Mouse (Mus musculus): Measurements from ENCODE around the gene Sorbs2. TPM values are rescaled to one million over a fixed set of nuclear protein-coding genes. Genes with fewer than 3 reads are reported as not detected.

Sorbs2 gene
- polyA plus RNA-seq, 2 experiments, result 3.7 to 6.2 TPM

DNA sequence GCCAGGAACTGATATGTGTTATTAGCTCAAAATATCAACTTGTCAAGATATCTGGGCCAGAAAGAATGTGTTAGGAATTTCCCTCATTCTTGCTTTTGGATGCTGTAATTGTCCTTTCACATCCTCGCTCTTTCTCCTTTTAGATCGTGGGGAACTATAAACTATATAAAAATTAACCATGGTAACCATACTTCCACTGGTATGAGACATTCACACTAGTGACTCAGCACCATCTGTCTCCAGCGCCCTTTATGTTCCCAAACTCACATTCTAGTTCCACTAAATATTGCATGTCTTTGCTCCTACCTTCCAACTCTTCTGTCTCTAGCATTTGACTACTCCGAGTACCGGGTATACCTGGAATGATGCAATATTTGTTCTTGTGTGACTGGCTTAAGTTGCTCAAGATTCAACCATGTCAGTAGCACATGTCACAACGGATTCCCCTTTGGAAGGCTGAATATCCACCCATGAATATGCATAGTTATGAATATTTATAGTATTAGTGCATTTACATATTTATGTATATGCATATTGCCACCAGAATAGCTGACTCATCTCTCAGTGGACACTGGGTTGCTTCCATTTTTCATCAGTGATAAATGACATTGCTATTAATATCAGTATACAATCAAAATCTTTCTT is 51.7 kb downstream of the Sorbs2 start:
- H3K9me3 ChIP-seq (ENCODE audit: control insufficient read depth, low read length), result no peaks in the 10 kb centered on the region
- H3K36me3 ChIP-seq (replicated peaks; ENCODE audit: control insufficient read depth, insufficient read depth, low read depth), result no peaks in the 10 kb centered on the region
- ATAC-seq (ENCODE audit: insufficient read depth) (no peak), DNase-seq (ENCODE audit: low read depth in 3 of 3, low spot score in 3 of 3) (no peak)
- 61% methylated on average over 6 of the region's 6 CpGs for WGBS (ENCODE audit: insufficient replicate concordance)
- no peaks in the 10 kb centered on the region for H3K27me3 ChIP-seq (ENCODE audit: control insufficient read depth, insufficient read depth, low read length)
- no peaks in the 10 kb centered on the region for H3K4me1 ChIP-seq (replicated peaks; ENCODE audit: control insufficient read depth in 2 of 2, insufficient read depth in 2 of 2, low read length in 1 of 2)
- H3K4me2 ChIP-seq (ENCODE audit: low read depth), result no peak overlapping the region
- no peak overlapping the region for H3K27ac ChIP-seq
- no peak overlapping the region for H3K4me3 ChIP-seq (ENCODE audit: insufficient read depth in 1 of 2, low read depth in 2 of 2, low read length in 2 of 2)
- TF ChIP-seq EP300 (IDR thresholded peaks at IDR 0.05; ENCODE audit: low read depth), result no peak
- TF ChIP-seq CTCF (IDR thresholded peaks at IDR 0.05; ENCODE audit: low read depth), result no peak
- no peak overlapping the region for H3K9ac ChIP-seq (replicated peaks)

DNA sequence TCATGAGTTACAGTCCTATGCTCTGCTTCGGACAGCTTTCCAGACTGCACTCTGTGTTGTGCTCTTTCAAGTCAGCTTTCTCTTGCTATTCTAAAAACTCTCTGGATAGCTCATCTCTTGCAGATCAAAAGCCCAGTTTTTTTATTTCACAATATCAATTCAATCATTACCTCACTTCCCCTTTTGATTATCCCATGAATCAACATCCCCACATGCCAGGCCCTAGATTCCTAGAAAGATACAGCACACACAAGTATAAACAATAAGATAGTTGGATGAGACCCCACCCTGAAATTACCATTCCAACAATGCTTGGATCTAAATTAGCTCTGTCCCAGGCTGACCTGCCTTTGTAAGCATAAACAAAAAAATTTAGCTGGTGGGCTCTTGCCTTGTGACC is 57.6 kb downstream of the Sorbs2 start:
- Histone ChIP-seq H3K4me2 (ENCODE audit: low read depth) (no peak overlapping the region), H3K27me3 (ENCODE audit: control insufficient read depth, insufficient read depth, low read length) (no peaks in the 10 kb centered on the region), H3K4me3 (ENCODE audit: insufficient read depth in 1 of 2, low read depth in 2 of 2, low read length in 2 of 2) (no peak overlapping the region), H3K27ac (no peak overlapping the region), H3K4me1 (replicated peaks; ENCODE audit: control insufficient read depth in 2 of 2, insufficient read depth in 2 of 2, low read length in 1 of 2) (no peaks in the 10 kb centered on the region), H3K9ac (replicated peaks) (no peak overlapping the region), H3K36me3 (replicated peaks; ENCODE audit: control insufficient read depth, insufficient read depth, low read depth) (no peaks in the 10 kb centered on the region), H3K9me3 (ENCODE audit: control insufficient read depth, low read length) (no peaks in the 10 kb centered on the region)
- whole genome bisulfite sequencing (ENCODE audit: insufficient replicate concordance), result 62% methylated on average over 1 of the region's 1 CpGs
- TF ChIP-seq CTCF (IDR thresholded peaks at IDR 0.05; ENCODE audit: low read depth) (no peak), EP300 (IDR thresholded peaks at IDR 0.05; ENCODE audit: low read depth) (no peak)
- ATAC-seq (ENCODE audit: insufficient read depth) (no peak), DNase-seq (ENCODE audit: low read depth in 3 of 3, low spot score in 3 of 3) (no peak)

DNA sequence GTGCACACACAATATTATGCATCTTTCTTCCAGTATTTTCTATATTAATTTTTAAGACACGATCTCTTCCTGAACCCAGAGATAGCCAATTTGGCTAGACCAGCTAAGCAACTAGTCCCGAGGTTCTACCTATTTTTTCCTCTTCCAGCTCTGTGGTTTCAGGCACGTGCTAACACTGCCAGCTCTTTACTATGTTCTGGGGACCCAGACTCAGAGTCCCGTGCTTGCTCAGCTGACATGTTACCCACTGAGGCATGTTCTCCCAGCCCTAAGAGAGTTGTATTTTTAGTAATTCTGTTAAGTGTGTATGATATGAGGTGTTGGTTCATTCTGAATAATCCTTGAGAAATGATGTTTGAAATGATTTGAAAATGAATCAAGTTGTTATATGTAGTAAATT is 62.5 kb downstream of the Sorbs2 start:
- Histone ChIP-seq H3K36me3 (replicated peaks; ENCODE audit: control insufficient read depth, insufficient read depth, low read depth) (no peaks in the 10 kb centered on the region), H3K27me3 (ENCODE audit: control insufficient read depth, insufficient read depth, low read length) (no peaks in the 10 kb centered on the region), H3K4me2 (ENCODE audit: low read depth) (no peak overlapping the region), H3K27ac (no peak overlapping the region), H3K9ac (replicated peaks) (no peak overlapping the region), H3K4me3 (ENCODE audit: insufficient read depth in 1 of 2, low read depth in 2 of 2, low read length in 2 of 2) (no peak overlapping the region), H3K4me1 (replicated peaks; ENCODE audit: control insufficient read depth in 2 of 2, insufficient read depth in 2 of 2, low read length in 1 of 2) (no peaks in the 10 kb centered on the region), H3K9me3 (ENCODE audit: control insufficient read depth, low read length) (no peaks in the 10 kb centered on the region)
- DNase-seq (ENCODE audit: low read depth in 3 of 3, low spot score in 3 of 3) (no peak), ATAC-seq (ENCODE audit: insufficient read depth) (no peak)
- WGBS (ENCODE audit: insufficient replicate concordance), result 54% methylated on average over 4 of the region's 4 CpGs
- TF ChIP-seq CTCF (IDR thresholded peaks at IDR 0.05; ENCODE audit: low read depth), result no peak
- TF ChIP-seq EP300 (IDR thresholded peaks at IDR 0.05; ENCODE audit: low read depth), result no peak

DNA sequence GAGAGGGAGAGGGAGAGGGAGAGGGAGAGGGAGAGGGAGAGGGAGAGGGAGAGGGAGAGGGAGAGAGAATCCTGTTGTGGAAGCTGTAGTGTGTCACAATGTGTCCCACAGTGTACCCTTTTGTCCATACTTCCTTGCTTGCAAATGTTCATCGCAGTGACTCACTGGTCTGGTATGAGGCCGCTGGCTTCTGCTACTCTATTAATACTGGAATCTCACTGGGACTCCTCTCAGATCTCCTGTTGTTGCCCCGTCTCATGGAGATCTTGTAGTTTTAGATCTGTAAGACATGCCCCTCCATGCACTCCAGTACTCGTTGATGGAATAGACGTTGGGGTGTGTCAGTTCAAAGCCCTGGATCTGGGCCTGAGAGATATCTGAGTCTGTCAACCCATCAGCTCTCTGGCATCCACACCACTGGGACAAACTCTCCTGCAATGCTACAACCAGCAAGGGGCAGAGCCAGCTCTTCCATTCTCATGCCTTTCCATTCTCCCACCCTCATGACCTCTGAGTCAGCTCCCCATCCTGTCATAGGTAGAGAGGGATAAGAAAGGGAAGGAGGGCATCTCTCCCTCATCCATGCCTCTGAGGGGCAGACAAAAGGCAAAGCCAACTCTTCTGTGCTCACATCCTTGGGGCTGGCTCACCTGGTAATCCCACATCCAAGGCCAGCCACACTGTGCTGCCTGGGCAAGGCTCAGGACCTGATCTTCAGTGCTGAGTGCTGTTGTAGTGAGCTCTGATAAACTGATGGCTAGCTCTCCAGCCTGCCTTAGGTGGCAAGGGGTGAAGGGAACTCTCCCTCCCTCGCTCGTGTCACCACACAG is 72.3 kb downstream of the Sorbs2 start:
- DNase-seq (ENCODE audit: low read depth in 3 of 3, low spot score in 3 of 3) (no peak), ATAC-seq (ENCODE audit: insufficient read depth) (no peak)
- no peak for TF ChIP-seq CTCF (IDR thresholded peaks at IDR 0.05; ENCODE audit: low read depth)
- TF ChIP-seq EP300 (IDR thresholded peaks at IDR 0.05; ENCODE audit: low read depth), result no peak
- H3K27ac ChIP-seq, result no peak overlapping the region
- 48% methylated on average over 7 of the region's 7 CpGs for WGBS (ENCODE audit: insufficient replicate concordance)
- H3K27me3 ChIP-seq (ENCODE audit: control insufficient read depth, insufficient read depth, low read length), result no peaks in the 10 kb centered on the region
- H3K9me3 ChIP-seq (ENCODE audit: control insufficient read depth, low read length), result no peaks in the 10 kb centered on the region
- H3K4me3 ChIP-seq (ENCODE audit: insufficient read depth in 1 of 2, low read depth in 2 of 2, low read length in 2 of 2), result no peak overlapping the region
- no peaks in the 10 kb centered on the region for H3K4me1 ChIP-seq (replicated peaks; ENCODE audit: control insufficient read depth in 2 of 2, insufficient read depth in 2 of 2, low read length in 1 of 2)
- H3K36me3 ChIP-seq (replicated peaks; ENCODE audit: control insufficient read depth, insufficient read depth, low read depth), result no peaks in the 10 kb centered on the region
- no peak overlapping the region for H3K4me2 ChIP-seq (ENCODE audit: low read depth)
- H3K9ac ChIP-seq (replicated peaks), result no peak overlapping the region

DNA sequence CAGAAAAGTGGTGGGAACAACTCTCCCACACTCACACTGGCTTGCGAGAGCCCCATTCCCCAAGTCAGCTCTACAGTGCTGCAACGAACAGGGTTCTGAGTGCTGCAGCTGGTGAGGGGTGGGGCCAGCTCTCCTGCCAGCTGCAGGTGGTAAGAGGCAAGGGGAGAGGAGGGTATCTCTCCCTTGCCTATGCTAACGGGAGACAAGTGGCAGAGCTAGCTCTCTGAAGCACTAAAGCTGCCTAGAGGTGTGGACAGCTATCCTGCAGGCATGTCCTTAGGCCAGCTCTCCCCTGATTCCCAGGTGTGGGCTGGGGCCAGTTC is 72.9 kb downstream of the Sorbs2 start:
- no peak overlapping the region for H3K9ac ChIP-seq (replicated peaks)
- no peak for ATAC-seq (ENCODE audit: insufficient read depth)
- no peaks in the 10 kb centered on the region for H3K36me3 ChIP-seq (replicated peaks; ENCODE audit: control insufficient read depth, insufficient read depth, low read depth)
- 34% methylated on average over 3 of the region's 3 CpGs for WGBS (ENCODE audit: insufficient replicate concordance)
- no peak overlapping the region for H3K4me2 ChIP-seq (ENCODE audit: low read depth)
- H3K4me1 ChIP-seq (replicated peaks; ENCODE audit: control insufficient read depth in 2 of 2, insufficient read depth in 2 of 2, low read length in 1 of 2), result no peaks in the 10 kb centered on the region
- no peak for DNase-seq (ENCODE audit: low read depth in 3 of 3, low spot score in 3 of 3)
- no peak for TF ChIP-seq CTCF (IDR thresholded peaks at IDR 0.05; ENCODE audit: low read depth)
- no peak for TF ChIP-seq EP300 (IDR thresholded peaks at IDR 0.05; ENCODE audit: low read depth)
- no peaks in the 10 kb centered on the region for H3K27me3 ChIP-seq (ENCODE audit: control insufficient read depth, insufficient read depth, low read length)
- H3K27ac ChIP-seq, result no peak overlapping the region
- no peak overlapping the region for H3K4me3 ChIP-seq (ENCODE audit: insufficient read depth in 1 of 2, low read depth in 2 of 2, low read length in 2 of 2)
- no peaks in the 10 kb centered on the region for H3K9me3 ChIP-seq (ENCODE audit: control insufficient read depth, low read length)
